Mouse (Mus musculus) bone marrow, adult 2 months (tissue): ENCODE data around the gene Stk35.

Experiments used
- CTCF ChIP-seq: fragments of 200-500 bp; IDR thresholded peaks from 2 replicates; pipeline ENCODE4 v1.5.1; 2011; ENCODE audit warnings: low read length, control low read depth; ENCODE audit not compliant: control insufficient read depth, insufficient read depth
- POLR2A ChIP-seq: fragments of 200-500 bp; IDR thresholded peaks from 2 replicates; pipeline ENCODE4 v1.6.1; 2011; ENCODE audit warnings: low read depth, mild to moderate bottlenecking, control low read depth, low read length, borderline replicate concordance; ENCODE audit not compliant: control insufficient read depth

DNA sequence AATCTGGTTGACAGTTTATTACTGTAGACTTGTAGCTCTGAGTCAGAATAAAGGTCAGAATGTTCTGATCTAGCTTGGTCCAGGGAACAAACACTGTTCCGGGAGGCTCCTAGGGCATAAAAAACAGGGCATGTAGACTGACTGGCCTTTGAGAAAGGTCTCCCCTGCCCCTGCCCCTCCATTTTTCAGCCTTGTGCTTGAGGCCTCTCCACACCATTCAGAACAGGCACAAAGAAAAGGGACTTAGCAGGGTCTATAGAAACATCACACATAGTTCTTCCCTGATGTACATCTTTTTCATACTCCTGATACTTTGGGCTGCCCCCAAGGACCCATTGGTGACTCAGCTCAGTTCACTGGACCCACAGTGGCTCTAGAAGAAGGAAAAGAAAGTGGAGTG, 18.3 kb upstream of the Stk35 start:
- no peak for TF ChIP-seq CTCF
- TF ChIP-seq POLR2A = no peak
